Mouse (Mus musculus) layer of hippocampus, postnatal 14 days (tissue): ENCODE results near the gene Fbrs. TPM values are rescaled to one million over a fixed set of nuclear protein-coding genes. Genes with fewer than 3 reads are reported as not detected.

Experiments used
- DNase-seq, 2 experiments: peaks; one replicate each; pipeline ENCODE4 v3.0.0; 2021 to 2022; ENCODE audit warnings: low spot score in 2 of 2, mixed read lengths in 1 of 2
- microRNA-seq, 2 experiments: library from miRNA; unstranded; fragments of <30 nt; microRNA quantifications; one replicate each; pipeline ENCODE4 v1.2.0; 2021
- total RNA-seq, 2 experiments: library from RNA; stranded (reverse); gene quantifications; 2 replicates each; pipeline ENCODE4 v1.2.3; 2021

Fbrs gene
- total RNA-seq, 2 experiments from 2014 or later, result 62.9 to 66.8 TPM

GRCm38 (mm10) chr7:127516344-127516743, 37.3 kb downstream of the Fbrs start:
- DNase-seq, result no peak

- no peak for DNase-seq
Observed at GRCm38 (mm10) chr7:127519284-127519683, 40.3 kb downstream of the Fbrs start, which contains the start of gene Gm42715. Gene Gm42715, plus strand, starts transcription at chr7:127519584.

Small RNA genes within 50 kb of the gene (microRNA-seq; reads per million reads assigned to microRNA genes)
- gene Gm47278 (0 reads per million in 2 experiments), gene Mir7060 (0.28 to 0.45 reads per million in 2 experiments)

Other genes starting within 250 kb of the Fbrs start
- 10 to 100 TPM; 17.8 to 18.1 TPM for gene Zfp553, start 246.1 kb upstream of the Fbrs start, total RNA-seq
- 1 to 10 TPM; 6.9 to 8.6 TPM for gene Sept1, start 246.1 kb upstream of the Fbrs start, total RNA-seq
- 10 to 100 TPM; 55.5 to 57.2 TPM for gene Zfp771, start 234.9 kb upstream of the Fbrs start, total RNA-seq
- 10 to 100 TPM; 27.9 to 31.1 TPM for gene Dctpp1, start 218.5 kb upstream of the Fbrs start, total RNA-seq
- 10 to 100 TPM; 47.4 to 50.6 TPM for gene Sephs2, start 205.1 kb upstream of the Fbrs start, total RNA-seq
- under 1 TPM; 0.32 to 0.57 TPM for gene Itgal, start 182.9 kb upstream of the Fbrs start, total RNA-seq
- gene Zfp768, start 133.6 kb upstream of the Fbrs start, total RNA-seq, result 10 to 100 TPM; 12.4 to 12.8 TPM
- gene Zfp747, start 103.1 kb upstream of the Fbrs start, total RNA-seq, result 1 to 10 TPM; 5.3 to 6.0 TPM
- gene 9130019O22Rik, start 92.0 kb upstream of the Fbrs start, total RNA-seq, result 1 to 10 TPM; 2.7 to 3.2 TPM
- 1 to 10 TPM; 6.1 to 7.4 TPM for gene E430018J23Rik, start 85.6 kb upstream of the Fbrs start, total RNA-seq
- 1 to 10 TPM; 3.4 to 4.2 TPM for gene Zfp764, start 72.4 kb upstream of the Fbrs start, total RNA-seq
- 10 to 100 TPM; 10.6 to 10.7 TPM for gene Zfp688, start 57.1 kb upstream of the Fbrs start, total RNA-seq
- 1 to 10 TPM; 7.3 to 8.1 TPM for gene Zfp689, start 30.0 kb upstream of the Fbrs start, total RNA-seq
- 10 to 100 TPM; 29.4 to 31.3 TPM for gene Prr14, start 19.6 kb upstream of the Fbrs start, total RNA-seq
- gene Srcap, start 32.8 kb downstream of the Fbrs start, total RNA-seq, result 100 to 1,000 TPM; 104 to 115 TPM
- gene Gm42715, start 40.4 kb downstream of the Fbrs start, total RNA-seq, result 10 to 100 TPM in 1 of 2 experiments, 1 to 10 TPM in 1; 9.8 to 11.0 TPM
- 1 to 10 TPM in 1 of 2 experiments, under 1 TPM in 1; 0.94 to 2.2 TPM for gene Tmem265, start 82.2 kb downstream of the Fbrs start, total RNA-seq
- 10 to 100 TPM; 79.5 to 83.7 TPM for gene Phkg2, start 94.1 kb downstream of the Fbrs start, total RNA-seq
- 10 to 100 TPM in 1 of 2 experiments, 1 to 10 TPM in 1; 9.3 to 12.4 TPM for gene Ccdc189, start 109.4 kb downstream of the Fbrs start, total RNA-seq
- gene Rnf40, start 109.6 kb downstream of the Fbrs start, total RNA-seq, result 10 to 100 TPM; 69.9 to 72.1 TPM
- gene Zfp629, start 136.6 kb downstream of the Fbrs start, total RNA-seq, result 10 to 100 TPM; 21.3 to 22.6 TPM
- gene Bcl7c, start 229.7 kb downstream of the Fbrs start, total RNA-seq, result 10 to 100 TPM; 30.3 to 38.0 TPM
- gene Ctf1, start 233.5 kb downstream of the Fbrs start, total RNA-seq, result 1 to 10 TPM; 3.2 to 5.4 TPM